ENCODE assay signal across 10 mouse cellular contexts in genomic region chr2:119270286-119270642, GRCm38 (mm10). TPM values are rescaled to one million over a fixed set of nuclear protein-coding genes. Genes with fewer than 3 reads are reported as not detected.
DNase-seq lines count a peak whose midpoint lies in the region; ATAC-seq and TF ChIP-seq lines count a peak whose summit lies in the region.
"Had no signal": no experiment of that assay in that cellular context is flagged by ENCODE, and none has a peak within 500 bp of the region (broad histone marks: within the 10 kb centered on the region; RNA-seq: fewer than 3 reads in every experiment).

No protein-coding gene starts in this region.

- peak overlapping the region; percentile 99 for H3K4me2 ChIP-seq in embryonic facial prominence, embryonic 15.5 days (replicated peaks)
- peak overlapping the region; percentile 99 for H3K4me2 ChIP-seq in kidney, embryonic 16.5 days (replicated peaks; ENCODE audit: low read depth, low read length)
- peak overlapping the region; percentile 73 for H3K4me2 ChIP-seq in midbrain, postnatal 0 days (ENCODE audit: low read depth, low read length, poor library complexity, severe bottlenecking)

- H3K9ac ChIP-seq in embryonic facial prominence, embryonic 15.5 days = no peak overlapping the region
- peak overlapping the region; percentile 71; the same call in 1 of the 2 replicates for H3K9ac ChIP-seq in kidney, embryonic 16.5 days (replicated peaks; ENCODE audit: low read length)
- H3K9ac ChIP-seq in midbrain, postnatal 0 days (replicated peaks; ENCODE audit: low read length, poor library complexity, severe bottlenecking) = peak overlapping the region; percentile 96

- peak; percentile 73 for DNase-seq in kidney, adult 2 months
- no peak for DNase-seq in kidney, postnatal 14 days
- no peak for DNase-seq in midbrain, postnatal 0 days (ENCODE audit: low spot score)
- no peak for DNase-seq in spleen, adult 18-20 months
- no peak for DNase-seq in embryo, embryonic 9.5 days (ENCODE audit: extremely low spot score)
- no peak for DNase-seq in thymus, postnatal 4 days

- no peak for TF ChIP-seq POLR2A in kidney, adult 2 months (IDR thresholded peaks at IDR 0.05; ENCODE audit: low read depth, low read length)

- ATAC-seq in embryonic facial prominence, embryonic 15.5 days (ENCODE audit: insufficient number of reproducible peaks, low FRiP score, low TSS enrichment, low read depth) = no peak
- no peak for ATAC-seq in kidney, embryonic 16.5 days (ENCODE audit: low FRiP score, low TSS enrichment)
- no peak for ATAC-seq in midbrain, postnatal 0 days (ENCODE audit: low FRiP score)

- peaks cover 2% of the 10 kb centered on the region; the same call in 1 of the 2 replicates for H3K4me1 ChIP-seq in kidney, adult 2 months (ENCODE audit: control insufficient read depth, insufficient read depth, low read length)
- peaks cover 9% of the 10 kb centered on the region for H3K4me1 ChIP-seq in embryonic facial prominence, embryonic 15.5 days
- H3K4me1 ChIP-seq in kidney, embryonic 16.5 days (ENCODE audit: insufficient read depth, low read length) = peaks cover 4% of the 10 kb centered on the region; the same call in 1 of the 2 replicates
- peaks cover 10% of the 10 kb centered on the region; the same call in 1 of the 2 replicates for H3K4me1 ChIP-seq in midbrain, postnatal 0 days (ENCODE audit: insufficient read depth, low read length)

- no peaks in the 10 kb centered on the region for H3K9me3 ChIP-seq in embryonic facial prominence, embryonic 15.5 days (replicated peaks)
- no peaks in the 10 kb centered on the region for H3K9me3 ChIP-seq in kidney, embryonic 16.5 days (ENCODE audit: low read length)
- H3K9me3 ChIP-seq in midbrain, postnatal 0 days (ENCODE audit: low read length) = no peaks in the 10 kb centered on the region

- TF ChIP-seq CTCF in kidney, adult 2 months (conservative IDR thresholded peaks at IDR 0.05; ENCODE audit: insufficient read depth, insufficient read length, low read depth, low read length) = no peak
- no peak for TF ChIP-seq CTCF in midbrain, postnatal 0 days (IDR thresholded peaks at IDR 0.05)

- no peaks in the 10 kb centered on the region for H3K27me3 ChIP-seq in kidney, adult 2 months (replicated peaks; ENCODE audit: control insufficient read depth, insufficient read depth, low read length)
- peaks cover 6% of the 10 kb centered on the region for H3K27me3 ChIP-seq in embryonic facial prominence, embryonic 15.5 days
- peaks cover 13% of the 10 kb centered on the region for H3K27me3 ChIP-seq in kidney, embryonic 16.5 days (ENCODE audit: insufficient read depth, low read length)
- no peaks in the 10 kb centered on the region for H3K27me3 ChIP-seq in midbrain, postnatal 0 days (ENCODE audit: insufficient read depth, low read length)
- H3K27me3 ChIP-seq: Patski had no signal

- H3K27ac ChIP-seq in kidney, adult 2 months (ENCODE audit: insufficient read depth, low read depth, low read length) = no peak overlapping the region
- no peak overlapping the region for H3K27ac ChIP-seq in embryonic facial prominence, embryonic 15.5 days (replicated peaks)
- no peak overlapping the region for H3K27ac ChIP-seq in kidney, embryonic 16.5 days (ENCODE audit: low read length)
- peak overlapping the region; percentile 86 for H3K27ac ChIP-seq in midbrain, postnatal 0 days (ENCODE audit: low read depth, low read length)

- WGBS in kidney, adult 2 months = 57% methylated on average over 9 of the region's 9 CpGs
- 49% methylated on average over 9 of the region's 9 CpGs for WGBS in embryonic facial prominence, embryonic 15.5 days
- WGBS in kidney, embryonic 16.5 days = 64% methylated on average over 9 of the region's 9 CpGs
- 49% methylated on average over 9 of the region's 9 CpGs for WGBS in midbrain, postnatal 0 days

- H3K4me3 ChIP-seq in kidney, adult 2 months (ENCODE audit: insufficient read depth, low read depth, low read length) = peak overlapping the region; percentile 58
- H3K4me3 ChIP-seq in embryonic facial prominence, embryonic 15.5 days (replicated peaks) = peak overlapping the region; percentile 62
- peak overlapping the region; percentile 65 for H3K4me3 ChIP-seq in kidney, embryonic 16.5 days (ENCODE audit: low read length)
- H3K4me3 ChIP-seq in midbrain, postnatal 0 days (ENCODE audit: low read depth, low read length) = peak overlapping the region; percentile 85

- no peaks in the 10 kb centered on the region for H3K36me3 ChIP-seq in kidney, adult 2 months (ENCODE audit: control insufficient read depth, insufficient read depth, low read length)
- no peaks in the 10 kb centered on the region for H3K36me3 ChIP-seq in embryonic facial prominence, embryonic 15.5 days
- H3K36me3 ChIP-seq in kidney, embryonic 16.5 days (ENCODE audit: insufficient read depth, low read length) = no peaks in the 10 kb centered on the region
- H3K36me3 ChIP-seq in midbrain, postnatal 0 days (ENCODE audit: insufficient read depth, low read length) = no peaks in the 10 kb centered on the region

RNA-seq across cellular contexts. Expression of gene Rhov, which starts 0.8 kb away (rescaled TPM):
- polyA plus RNA-seq in kidney, adult 2 months (2012; rRNA removed) = 5.9 and 7.8 TPM in 2 replicates
- 37.1 and 37.9 TPM in 2 replicates for polyA plus RNA-seq in embryonic facial prominence, embryonic 15.5 days (2015; fragmentation: Nextera tagmentation; extraction: Ambion mirVana)
- polyA plus RNA-seq in kidney, embryonic 16.5 days (2015; fragmentation: Nextera tagmentation; extraction: Ambion mirVana) = 1.8 and 2.3 TPM in 2 replicates
- total RNA-seq in midbrain, postnatal 0 days (2014; rRNA removed) = 24.5 and 32.7 TPM in 2 replicates
- polyA plus RNA-seq in midbrain, postnatal 0 days (2015; fragmentation: Nextera tagmentation; extraction: Ambion mirVana) = 37.7 and 43.7 TPM in 2 replicates

RNA-seq across cellular contexts. Expression of gene Vps18, which starts 18.3 kb away (rescaled TPM):
- 24.0 and 27.4 TPM in 2 replicates for polyA plus RNA-seq in kidney, adult 2 months (2012; rRNA removed)
- polyA plus RNA-seq in embryonic facial prominence, embryonic 15.5 days (2015; fragmentation: Nextera tagmentation; extraction: Ambion mirVana) = 18.8 and 19.6 TPM in 2 replicates
- polyA plus RNA-seq in kidney, embryonic 16.5 days (2015; fragmentation: Nextera tagmentation; extraction: Ambion mirVana) = 23.0 and 23.1 TPM in 2 replicates
- 30.1 and 36.9 TPM in 2 replicates for total RNA-seq in midbrain, postnatal 0 days (2014; rRNA removed)
- 21.4 and 21.6 TPM in 2 replicates for polyA plus RNA-seq in midbrain, postnatal 0 days (2015; fragmentation: Nextera tagmentation; extraction: Ambion mirVana)

RNA-seq across cellular contexts. Expression of gene Spint1, which starts 33.1 kb away (rescaled TPM):
- polyA plus RNA-seq in kidney, adult 2 months (2012; rRNA removed) = 86.7 and 91.1 TPM in 2 replicates
- 29.8 and 33.0 TPM in 2 replicates for polyA plus RNA-seq in embryonic facial prominence, embryonic 15.5 days (2015; fragmentation: Nextera tagmentation; extraction: Ambion mirVana)
- polyA plus RNA-seq in kidney, embryonic 16.5 days (2015; fragmentation: Nextera tagmentation; extraction: Ambion mirVana) = 48.9 and 49.4 TPM in 2 replicates
- total RNA-seq in midbrain, postnatal 0 days (2014; rRNA removed) = 1.3 and 1.9 TPM in 2 replicates
- 0.93 and 1.1 TPM in 2 replicates for polyA plus RNA-seq in midbrain, postnatal 0 days (2015; fragmentation: Nextera tagmentation; extraction: Ambion mirVana)

RNA-seq across cellular contexts. Expression of gene Ppp1r14d, which starts 40.6 kb away (rescaled TPM):
- polyA plus RNA-seq in kidney, adult 2 months (2012; rRNA removed) = 1.6 and 1.9 TPM in 2 replicates
- polyA plus RNA-seq in embryonic facial prominence, embryonic 15.5 days (2015; fragmentation: Nextera tagmentation; extraction: Ambion mirVana) = 0.36 and 0.37 TPM in 2 replicates
- 1.0 and 1.2 TPM in 2 replicates for polyA plus RNA-seq in kidney, embryonic 16.5 days (2015; fragmentation: Nextera tagmentation; extraction: Ambion mirVana)
- not detected in 2 replicates for total RNA-seq in midbrain, postnatal 0 days (2014; rRNA removed)
- polyA plus RNA-seq in midbrain, postnatal 0 days (2015; fragmentation: Nextera tagmentation; extraction: Ambion mirVana) = not detected in 2 replicates
- total RNA-seq: left cerebral cortex, postnatal 25 days had no signal
- polyA plus RNA-seq: Patski had no signal

RNA-seq across cellular contexts. Expression of gene Dll4, which starts 55.3 kb away (rescaled TPM):
- 14.6 and 15.9 TPM in 2 replicates for polyA plus RNA-seq in kidney, adult 2 months (2012; rRNA removed)
- polyA plus RNA-seq in embryonic facial prominence, embryonic 15.5 days (2015; fragmentation: Nextera tagmentation; extraction: Ambion mirVana) = 5.7 and 5.8 TPM in 2 replicates
- polyA plus RNA-seq in kidney, embryonic 16.5 days (2015; fragmentation: Nextera tagmentation; extraction: Ambion mirVana) = 12.9 and 13.5 TPM in 2 replicates
- total RNA-seq in midbrain, postnatal 0 days (2014; rRNA removed) = 3.9 TPM in 2 replicates
- 2.3 and 2.6 TPM in 2 replicates for polyA plus RNA-seq in midbrain, postnatal 0 days (2015; fragmentation: Nextera tagmentation; extraction: Ambion mirVana)

Comparison
In these comparisons a context has a peak if more than half of its experiments do, and no peak if none do; other contexts are left out.
1. RNA of gene Spint1, which starts 33.1 kb away (polyA plus RNA-seq): 86.7 to 91.1 TPM in kidney, adult 2 months, 48.9 to 49.4 TPM in kidney, embryonic 16.5 days and 29.8 to 33.0 TPM in embryonic facial prominence, embryonic 15.5 days; 0.93 to 1.1 TPM in midbrain, postnatal 0 days; every median in the first group is over 10 times any median in the second.
2. Peak in every context shown above with its lines, with median percentiles within 50 percentile points of each other: H3K4me3 ChIP-seq and H3K4me2 ChIP-seq.